Mouse (Mus musculus) heart, embryonic 16.5 days (tissue): ENCODE results near the gene Zkscan8. TPM values are rescaled to one million over a fixed set of nuclear protein-coding genes. Genes with fewer than 3 reads are reported as not detected.
"Not testable (repeated sequence)": the region's sequence is repeated elsewhere in the genome, so short reads cannot be mapped to it uniquely, and the experiment has no call there.

Experiments
- ATAC-seq: fragments of 200-750 bp; cut with Nextera tagmentation; replicated peaks from 2 replicates; pipeline ENCODE4 v1.8.0; 2017; ENCODE audit warnings: moderate number of reproducible peaks; ENCODE audit not compliant: insufficient read depth, low FRiP score; ENCODE audit errors: extremely low read depth
- H3K27ac ChIP-seq: fragments of 300-500 bp; sonication (generic); 2 replicates; pipeline ENCODE4 v1.5.1; 2014; ENCODE audit warnings: mild to moderate bottlenecking, low read length, control low read depth, moderate library complexity
- H3K27me3 ChIP-seq: fragments of 300-500 bp; sonication (generic); 2 replicates; pipeline ENCODE4 v1.6.1; 2014; ENCODE audit warnings: low read length, mixed read lengths; ENCODE audit not compliant: control insufficient read depth, insufficient read depth
- H3K36me3 ChIP-seq: fragments of 300-500 bp; sonication (generic); 2 replicates; pipeline ENCODE4 v1.6.1; 2014; ENCODE audit not compliant: control insufficient read depth, insufficient read depth
- H3K4me1 ChIP-seq: fragments of 300-500 bp; sonication (generic); 2 replicates; pipeline ENCODE4 v1.6.1; 2014; ENCODE audit warnings: low read length, mixed read lengths; ENCODE audit not compliant: control insufficient read depth, insufficient read depth
- H3K4me2 ChIP-seq: fragments of 300-500 bp; sonication (generic); 2 replicates; pipeline ENCODE4 v1.6.1; 2014; ENCODE audit warnings: low read depth, mild to moderate bottlenecking, control low read depth, low read length
- H3K4me3 ChIP-seq: fragments of 300-500 bp; sonication (generic); 2 replicates; pipeline ENCODE4 v1.5.1; 2014; ENCODE audit warnings: mild to moderate bottlenecking, control low read depth, low read length
- H3K9ac ChIP-seq: fragments of 300-500 bp; sonication (generic); 2 replicates; pipeline ENCODE4 v1.6.1; 2014; ENCODE audit warnings: low read length, control low read depth
- H3K9me3 ChIP-seq: fragments of 300-500 bp; sonication (generic); replicated peaks from 2 replicates; pipeline ENCODE4 v1.6.1; 2016; ENCODE audit warnings: low read length; ENCODE audit not compliant: control insufficient read depth
- WGBS: fragments of 180-500 bp; shearing (Covaris S2); extraction: QIAGEN DNeasy Blood & Tissue Kit; methylation state at CpG from one replicate; pipeline ENCODE4 v1.1.7; 2014; 5-methylcytosine and 5-hydroxymethylcytosine counted together
- polyA plus RNA-seq: library from polyadenylated mRNA; unstranded; fragments of >200 nt; fragmentation: Nextera tagmentation; extraction: Ambion mirVana; gene quantifications from 2 replicates; pipeline ENCODE4 v1.2.1, GENCODE M21; 2015

The Zkscan8 gene
- polyA plus RNA-seq, 1 experiment from 2014 or later: 3.7 TPM

- WGBS: 89% methylated on average over 21 of the region's 21 CpGs
- Histone ChIP-seq H3K36me3 (no peaks in the 10 kb centered on the region), H3K9ac (no peak within 1 kb of the TSS), H3K4me3 (no peak within 1 kb of the TSS), H3K4me2 (no peak within 1 kb of the TSS), H3K27ac (no peak within 1 kb of the TSS), H3K4me1 (no peaks in the 10 kb centered on the region), H3K9me3 (no peaks in the 10 kb centered on the region), H3K27me3 (no peaks in the 10 kb centered on the region)
- no peak for ATAC-seq
These were observed 35.8 kb downstream of the Zkscan8 start, which contains the start of gene AK157302 for GRCm38 (mm10) chr13:21495080-21495479. Gene AK157302, plus strand, starts transcription at chr13:21495223.

- Histone ChIP-seq H3K27me3 (no peaks in the 10 kb centered on the region), H3K4me3 (no peak overlapping the region), H3K36me3 (no peaks in the 10 kb centered on the region), H3K9ac (no peak overlapping the region), H3K27ac (no peak overlapping the region), H3K4me2 (no peak overlapping the region), H3K4me1 (no peaks in the 10 kb centered on the region), H3K9me3 (no peaks in the 10 kb centered on the region)
- ATAC-seq: no peak
- WGBS: 91% methylated on average over 5 of the region's 5 CpGs
These were observed 38.1 kb downstream of the Zkscan8 start for GRCm38 (mm10) chr13:21492847-21493246.

DNA sequence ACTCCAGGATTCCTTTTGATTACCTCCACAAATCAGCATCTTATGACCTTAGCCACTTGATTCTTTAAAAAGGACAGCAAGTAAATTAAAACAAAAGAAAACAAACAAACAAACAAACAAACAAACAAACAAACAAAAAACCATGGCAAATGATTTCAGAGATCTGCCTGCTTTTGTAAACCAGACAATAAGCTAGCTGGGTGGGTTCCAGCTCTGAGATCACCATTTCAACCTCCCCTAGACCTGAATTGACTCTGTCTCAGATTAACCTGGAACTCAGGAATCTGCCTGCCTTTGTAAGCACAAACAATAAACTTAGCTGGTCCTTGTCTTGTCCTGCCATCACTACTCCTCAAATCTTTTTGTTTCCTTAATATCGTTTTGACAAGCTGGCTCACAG is 44.0 kb downstream of the Zkscan8 start:
- H3K9me3 ChIP-seq: peaks cover 4% of the 10 kb centered on the region; the same call in 1 of the 2 replicates
- H3K4me3 ChIP-seq: no peak overlapping the region
- WGBS: 84% methylated on average over 1 of the region's 1 CpGs
- no peaks in the 10 kb centered on the region; the same call in 1 of the 2 replicates for H3K36me3 ChIP-seq
- ATAC-seq: no peak
- no peaks in the 10 kb centered on the region for H3K4me1 ChIP-seq
- no peak overlapping the region for H3K4me2 ChIP-seq
- H3K9ac ChIP-seq: no peak overlapping the region
- H3K27me3 ChIP-seq: no peaks in the 10 kb centered on the region
- H3K27ac ChIP-seq: no peak overlapping the region

DNA sequence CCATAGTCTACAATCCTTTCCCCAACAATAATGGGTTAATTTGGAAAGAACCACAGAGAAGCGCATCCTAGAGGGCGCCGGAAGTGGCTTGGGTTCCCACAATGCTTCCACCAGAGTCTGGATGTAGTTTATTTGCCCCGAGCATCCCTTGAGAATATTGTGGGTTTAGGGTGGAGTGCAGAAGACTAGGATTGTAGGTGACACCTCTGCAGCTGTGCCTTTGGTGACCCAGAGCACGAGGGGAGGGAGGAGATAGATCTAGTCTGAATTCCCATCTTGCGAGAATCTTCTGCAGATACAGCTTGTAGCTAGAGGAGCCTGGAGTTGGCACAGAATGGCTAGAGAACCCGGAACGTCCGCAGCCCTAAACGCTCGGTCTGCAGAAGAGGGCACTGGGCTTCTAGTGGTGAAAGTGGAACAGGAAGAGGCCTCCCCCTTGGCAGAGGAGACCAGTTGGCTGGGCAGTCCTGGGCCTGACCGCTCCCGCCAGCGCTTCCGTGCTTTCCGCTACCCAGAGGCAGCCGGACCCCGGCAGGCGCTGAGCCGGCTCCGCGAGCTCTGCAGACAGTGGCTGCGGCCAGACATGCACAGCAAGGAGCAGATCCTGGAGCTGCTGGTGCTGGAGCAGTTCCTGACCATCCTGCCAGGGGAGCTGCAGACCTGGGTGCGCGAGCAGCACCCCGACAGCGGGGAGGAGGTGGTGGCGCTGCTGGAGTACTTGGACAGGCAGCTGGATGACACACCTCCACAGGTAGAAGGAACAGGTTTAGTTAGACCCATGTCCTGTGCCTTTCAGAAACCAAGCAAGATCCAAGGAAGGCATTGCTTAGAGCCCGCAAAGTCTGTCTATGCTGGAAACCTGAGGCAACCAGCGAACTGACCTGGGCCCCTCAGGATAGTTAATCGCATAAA is 51.9 kb downstream of the Zkscan8 start, which contains the start of the genes Zkscan4 and Gm10065:
Zkscan4 (plus strand) TSS at position 149 of the 912 bp plus-strand sequence.
Gm10065 (minus strand) TSS at position 683 of the 912 bp plus-strand sequence.
- H3K4me1 ChIP-seq, H3K36me3 ChIP-seq, H3K9me3 ChIP-seq, H3K27me3 ChIP-seq: not testable (repeated sequence)
- H3K9ac ChIP-seq: peak within 1 kb of the TSS; percentile 72
- 5% methylated on average over 19 of the region's 31 CpGs for WGBS
- peak within 1 kb of the TSS; percentile 80 for H3K27ac ChIP-seq
- H3K4me3 ChIP-seq: peak within 1 kb of the TSS; percentile 70
- H3K4me2 ChIP-seq: peak within 1 kb of the TSS; percentile 66
- peak; percentile 75 for ATAC-seq

GRCm38 (mm10) chr13:21472427-21472826 is 58.5 kb downstream of the Zkscan8 start:
- ATAC-seq: no peak
- no peak overlapping the region for H3K4me2 ChIP-seq
- 36% methylated on average over 4 of the region's 4 CpGs for WGBS
- H3K9ac ChIP-seq: no peak overlapping the region
- no peaks in the 10 kb centered on the region for H3K27me3 ChIP-seq
- H3K9me3 ChIP-seq: no peaks in the 10 kb centered on the region
- no peak overlapping the region for H3K27ac ChIP-seq
- H3K4me3 ChIP-seq: no peak overlapping the region
- H3K4me1 ChIP-seq: no peaks in the 10 kb centered on the region
- H3K36me3 ChIP-seq: no peaks in the 10 kb centered on the region

- no peaks in the 10 kb centered on the region for H3K9me3 ChIP-seq
- peak overlapping the region; percentile 98 for H3K4me2 ChIP-seq
- H3K9ac ChIP-seq: peak overlapping the region; percentile 18; the same call in 1 of the 2 replicates
- no peak overlapping the region for H3K27ac ChIP-seq
- H3K4me3 ChIP-seq: peak overlapping the region; percentile 76; the same call in 1 of the 2 replicates
- 10% methylated on average over 9 of the region's 9 CpGs for WGBS
- H3K4me1 ChIP-seq: no peaks in the 10 kb centered on the region
- no peaks in the 10 kb centered on the region for H3K36me3 ChIP-seq
- no peaks in the 10 kb centered on the region for H3K27me3 ChIP-seq
- no peak for ATAC-seq
These were observed 61.8 kb downstream of the Zkscan8 start for GRCm38 (mm10) chr13:21469097-21469496.

GRCm38 (mm10) chr13:21468061-21469019 is 62.6 kb downstream of the Zkscan8 start, which contains the start of gene Nkapl:
Gene Nkapl, minus strand, starts transcription at chr13:21468509.
- Histone ChIP-seq H3K4me1 (no peaks in the 10 kb centered on the region), H3K27me3 (no peaks in the 10 kb centered on the region), H3K36me3 (no peaks in the 10 kb centered on the region), H3K9ac (peak within 1 kb of the TSS; percentile 88), H3K27ac (peak within 1 kb of the TSS; percentile 48), H3K4me2 (peak within 1 kb of the TSS; percentile 98), H3K9me3 (no peaks in the 10 kb centered on the region), H3K4me3 (peak within 1 kb of the TSS; percentile 76)
- ATAC-seq: peak; percentile 99
- WGBS: 1% methylated on average over 54 of the region's 54 CpGs

DNA sequence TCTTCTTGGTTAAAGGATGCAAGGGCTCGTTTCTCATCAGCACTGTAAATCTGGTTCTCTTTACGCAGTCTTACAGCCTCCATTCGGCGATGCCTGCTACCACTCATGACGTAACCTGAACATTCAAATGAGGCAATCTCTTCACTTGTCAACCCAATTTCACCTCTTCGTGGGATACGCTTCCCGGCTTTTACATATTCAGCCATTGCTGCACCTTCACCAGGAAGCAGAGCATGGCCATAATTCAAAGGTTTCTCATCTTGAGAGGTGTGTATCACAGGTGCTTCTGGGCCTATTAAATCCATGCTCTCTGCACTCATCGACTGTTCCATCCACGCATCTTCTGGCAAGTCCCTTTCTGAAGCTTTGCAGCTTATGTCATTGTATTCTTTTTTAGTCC is 63.6 kb downstream of the Zkscan8 start:
- Histone ChIP-seq H3K4me1 (no peaks in the 10 kb centered on the region), H3K9me3 (no peaks in the 10 kb centered on the region), H3K27me3 (no peaks in the 10 kb centered on the region), H3K4me2 (no peak overlapping the region), H3K27ac (no peak overlapping the region), H3K9ac (no peak overlapping the region), H3K36me3 (no peaks in the 10 kb centered on the region), H3K4me3 (no peak overlapping the region)
- ATAC-seq: no peak
- WGBS: 84% methylated on average over 10 of the region's 10 CpGs
